Mouse (Mus musculus): ENCODE data around the gene Ralgds. TPM values are rescaled to one million over a fixed set of nuclear protein-coding genes. Genes with fewer than 3 reads are reported as not detected.
A peak's percentile ranks its signal among the peaks of the same experiment; 100 is the strongest.

Gene Ralgds
- polyA plus RNA-seq, 1 experiment = 110 TPM

GRCm38 (mm10) chr2:28546560-28546959 is 33.6 kb downstream of the Ralgds start:
- H3K4me1 ChIP-seq (ENCODE audit: control insufficient read depth, insufficient read depth, insufficient read length, low read length) = peaks cover 6% of the 10 kb centered on the region
- H3K27ac ChIP-seq (ENCODE audit: insufficient read depth, low read depth, low read length) = no peak overlapping the region
- H3K4me3 ChIP-seq (ENCODE audit: low read depth, low read length) = no peak overlapping the region
- no peaks in the 10 kb centered on the region for H3K27me3 ChIP-seq (ENCODE audit: control insufficient read depth, insufficient read depth, low read length)
- TF ChIP-seq POLR2A (IDR thresholded peaks at IDR 0.05; ENCODE audit: low read depth, low read length) (no peak), CTCF (IDR thresholded peaks at IDR 0.05; ENCODE audit: extremely low read depth, insufficient read length, insufficient replicate concordance, low read depth, low read length) (no peak)
- peaks cover 71% of the 10 kb centered on the region for H3K36me3 ChIP-seq (ENCODE audit: control insufficient read depth, insufficient read depth, low read length)
- WGBS = 75% methylated on average over 6 of the region's 6 CpGs

- peaks cover 5% of the 10 kb centered on the region for H3K4me1 ChIP-seq (ENCODE audit: control insufficient read depth, insufficient read depth, insufficient read length, low read length)
- H3K27me3 ChIP-seq (ENCODE audit: control insufficient read depth, insufficient read depth, low read length) = no peaks in the 10 kb centered on the region
- H3K4me3 ChIP-seq (ENCODE audit: low read depth, low read length) = no peak overlapping the region
- WGBS = 50% methylated on average over 11 of the region's 11 CpGs
- TF ChIP-seq POLR2A (IDR thresholded peaks at IDR 0.05; ENCODE audit: low read depth, low read length) (no peak), CTCF (IDR thresholded peaks at IDR 0.05; ENCODE audit: extremely low read depth, insufficient read length, insufficient replicate concordance, low read depth, low read length) (peak; percentile 92; the same call in 1 of the 2 replicates)
- peaks cover 74% of the 10 kb centered on the region for H3K36me3 ChIP-seq (ENCODE audit: control insufficient read depth, insufficient read depth, low read length)
- no peak overlapping the region for H3K27ac ChIP-seq (ENCODE audit: insufficient read depth, low read depth, low read length)
Observed at GRCm38 (mm10) chr2:28547237-28548172, 34.6 kb downstream of the Ralgds start.

- Histone ChIP-seq H3K4me1 (ENCODE audit: control insufficient read depth, insufficient read depth, insufficient read length, low read length) (peaks cover 5% of the 10 kb centered on the region), H3K36me3 (ENCODE audit: control insufficient read depth, insufficient read depth, low read length) (peaks cover 70% of the 10 kb centered on the region), H3K27ac (ENCODE audit: insufficient read depth, low read depth, low read length) (no peak overlapping the region), H3K27me3 (ENCODE audit: control insufficient read depth, insufficient read depth, low read length) (no peaks in the 10 kb centered on the region), H3K4me3 (ENCODE audit: low read depth, low read length) (no peak overlapping the region)
- TF ChIP-seq CTCF (IDR thresholded peaks at IDR 0.05; ENCODE audit: extremely low read depth, insufficient read length, insufficient replicate concordance, low read depth, low read length) (no peak), POLR2A (IDR thresholded peaks at IDR 0.05; ENCODE audit: low read depth, low read length) (no peak)
- WGBS = 93% methylated on average over 13 of the region's 13 CpGs
Observed at GRCm38 (mm10) chr2:28549157-28549556, 36.2 kb downstream of the Ralgds start.

DNA sequence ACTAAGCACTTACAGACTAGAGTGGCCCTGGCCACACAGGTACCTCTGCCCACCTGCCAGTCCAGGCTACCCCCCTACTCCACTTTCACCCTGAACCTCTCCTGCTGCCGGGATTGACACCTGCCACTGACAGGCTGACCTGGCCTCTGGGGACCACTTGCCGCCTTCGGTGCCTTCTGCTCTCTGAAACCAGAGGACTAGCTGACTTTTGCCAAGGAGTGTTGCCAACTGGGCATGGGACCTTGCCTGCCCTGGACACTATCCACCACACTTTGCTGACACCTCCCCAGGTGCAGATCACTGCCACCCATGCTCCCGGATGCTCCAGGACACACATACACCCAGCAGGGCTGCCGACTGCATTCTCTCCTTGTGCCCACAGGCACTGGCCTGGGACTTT is 39.4 kb downstream of the Ralgds start:
- no peak for TF ChIP-seq POLR2A (IDR thresholded peaks at IDR 0.05; ENCODE audit: low read depth, low read length)
- no peak for TF ChIP-seq CTCF (IDR thresholded peaks at IDR 0.05; ENCODE audit: extremely low read depth, insufficient read length, insufficient replicate concordance, low read depth, low read length)
- peaks cover 54% of the 10 kb centered on the region for H3K36me3 ChIP-seq (ENCODE audit: control insufficient read depth, insufficient read depth, low read length)
- WGBS = 95% methylated on average over 5 of the region's 5 CpGs

DNA sequence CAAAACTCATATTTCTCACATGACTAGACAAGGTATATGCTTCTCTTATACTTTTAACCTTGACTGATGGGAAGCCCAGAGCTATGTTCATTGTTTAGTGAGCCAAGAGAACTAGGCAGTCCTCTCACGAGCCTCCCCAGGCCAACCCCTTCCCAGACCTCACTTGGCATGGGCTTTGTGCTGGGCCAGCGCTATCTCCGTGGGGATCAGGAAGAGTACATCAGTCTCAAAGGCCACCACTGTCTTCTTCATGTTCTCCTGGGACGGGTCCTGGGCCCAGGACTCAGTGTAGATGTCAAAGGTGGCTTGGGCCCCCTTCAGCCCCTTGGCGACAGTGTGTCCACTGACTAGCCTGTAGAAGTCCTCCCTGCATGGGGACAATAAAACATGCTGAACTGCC is 44.5 kb downstream of the Ralgds start:
- Histone ChIP-seq H3K27me3 (ENCODE audit: control insufficient read depth, insufficient read depth, low read length) (no peaks in the 10 kb centered on the region), H3K36me3 (ENCODE audit: control insufficient read depth, insufficient read depth, low read length) (peaks cover 12% of the 10 kb centered on the region), H3K4me1 (ENCODE audit: control insufficient read depth, insufficient read depth, insufficient read length, low read length) (no peaks in the 10 kb centered on the region), H3K4me3 (ENCODE audit: low read depth, low read length) (no peak overlapping the region), H3K27ac (ENCODE audit: insufficient read depth, low read depth, low read length) (no peak overlapping the region)
- TF ChIP-seq CTCF (IDR thresholded peaks at IDR 0.05; ENCODE audit: extremely low read depth, insufficient read length, insufficient replicate concordance, low read depth, low read length) (no peak), POLR2A (IDR thresholded peaks at IDR 0.05; ENCODE audit: low read depth, low read length) (no peak)
- 73% methylated on average over 5 of the region's 5 CpGs for WGBS

More for the DNA sequence above, 39.4 kb downstream of the Ralgds start:
- Histone ChIP-seq H3K27me3 (ENCODE audit: control insufficient read depth, insufficient read depth, low read length) (no peaks in the 10 kb centered on the region), H3K4me1 (ENCODE audit: control insufficient read depth, insufficient read depth, insufficient read length, low read length) (peaks cover 5% of the 10 kb centered on the region), H3K4me3 (ENCODE audit: low read depth, low read length) (no peak overlapping the region), H3K27ac (ENCODE audit: insufficient read depth, low read depth, low read length) (no peak overlapping the region)

- Histone ChIP-seq H3K27ac (ENCODE audit: insufficient read depth, low read depth, low read length) (no peak within 1 kb of the TSS), H3K4me1 (ENCODE audit: control insufficient read depth, insufficient read depth, insufficient read length, low read length) (no peaks in the 10 kb centered on the region), H3K27me3 (ENCODE audit: control insufficient read depth, insufficient read depth, low read length) (no peaks in the 10 kb centered on the region), H3K36me3 (ENCODE audit: control insufficient read depth, insufficient read depth, low read length) (peaks cover 15% of the 10 kb centered on the region), H3K4me3 (ENCODE audit: low read depth, low read length) (no peak within 1 kb of the TSS)
- no peak for TF ChIP-seq CTCF (IDR thresholded peaks at IDR 0.05; ENCODE audit: extremely low read depth, insufficient read length, insufficient replicate concordance, low read depth, low read length)
- no peak for TF ChIP-seq POLR2A (IDR thresholded peaks at IDR 0.05; ENCODE audit: low read depth, low read length)
- WGBS = 50% methylated on average over 6 of the region's 6 CpGs
Observed at GRCm38 (mm10) chr2:28563303-28563702, 50.4 kb downstream of the Ralgds start, which contains the start of gene Cel. Cel (minus strand) TSS chr2:28563403.

- Histone ChIP-seq H3K4me3 (ENCODE audit: low read depth, low read length) (no peak overlapping the region), H3K4me1 (ENCODE audit: control insufficient read depth, insufficient read depth, insufficient read length, low read length) (no peaks in the 10 kb centered on the region), H3K27ac (ENCODE audit: insufficient read depth, low read depth, low read length) (no peak overlapping the region), H3K27me3 (ENCODE audit: control insufficient read depth, insufficient read depth, low read length) (no peaks in the 10 kb centered on the region), H3K36me3 (ENCODE audit: control insufficient read depth, insufficient read depth, low read length) (peaks cover 17% of the 10 kb centered on the region)
- no peak for TF ChIP-seq POLR2A (IDR thresholded peaks at IDR 0.05; ENCODE audit: low read depth, low read length)
- TF ChIP-seq CTCF (IDR thresholded peaks at IDR 0.05; ENCODE audit: extremely low read depth, insufficient read length, insufficient replicate concordance, low read depth, low read length) = no peak
Observed at GRCm38 (mm10) chr2:28563830-28564229, 50.9 kb downstream of the Ralgds start.
